Mouse (Mus musculus): ENCODE measurements around the gene Wdr31.

Wdr31 gene

GRCm38 (mm10) chr4:62470598-62471051, at the start of gene Wdr31:
Wdr31 (minus strand) TSS chr4:62470896.
- in situ Hi-C loops (cut with MboI; ENCODE audit: unreplicated experiment in 2 of 2): no loop called here

DNA sequence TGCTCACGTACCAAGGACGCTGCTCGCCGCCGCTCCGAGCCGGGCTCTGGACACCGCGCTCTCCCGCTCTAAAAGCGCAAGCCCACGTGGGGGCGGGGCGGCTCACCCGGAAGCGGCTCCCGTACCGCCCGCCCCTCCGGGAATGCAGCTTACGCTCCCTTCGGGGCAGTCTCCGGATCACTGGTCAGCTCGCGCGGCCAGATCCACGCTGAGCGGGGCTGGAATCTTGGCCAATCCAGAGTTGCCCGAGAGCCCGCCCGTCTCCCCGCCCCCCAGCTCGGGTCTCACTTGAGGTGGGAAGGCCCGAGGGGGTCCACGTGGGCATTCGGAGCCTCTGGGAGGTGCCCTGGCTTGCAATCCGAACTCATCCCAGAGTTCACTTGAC, 49.1 kb upstream of the Wdr31 start, which contains the start of gene Alad:
TSS of gene Alad (minus strand) at position 70 of the 385 bp plus-strand sequence.
- in situ Hi-C loops (cut with MboI; ENCODE audit: unreplicated experiment in 2 of 2): loop anchor here (5.0 to 25.0 kb wide), 2 partner anchors 103 to 183 kb away; no protein-coding TSS in a partner anchor

DNA sequence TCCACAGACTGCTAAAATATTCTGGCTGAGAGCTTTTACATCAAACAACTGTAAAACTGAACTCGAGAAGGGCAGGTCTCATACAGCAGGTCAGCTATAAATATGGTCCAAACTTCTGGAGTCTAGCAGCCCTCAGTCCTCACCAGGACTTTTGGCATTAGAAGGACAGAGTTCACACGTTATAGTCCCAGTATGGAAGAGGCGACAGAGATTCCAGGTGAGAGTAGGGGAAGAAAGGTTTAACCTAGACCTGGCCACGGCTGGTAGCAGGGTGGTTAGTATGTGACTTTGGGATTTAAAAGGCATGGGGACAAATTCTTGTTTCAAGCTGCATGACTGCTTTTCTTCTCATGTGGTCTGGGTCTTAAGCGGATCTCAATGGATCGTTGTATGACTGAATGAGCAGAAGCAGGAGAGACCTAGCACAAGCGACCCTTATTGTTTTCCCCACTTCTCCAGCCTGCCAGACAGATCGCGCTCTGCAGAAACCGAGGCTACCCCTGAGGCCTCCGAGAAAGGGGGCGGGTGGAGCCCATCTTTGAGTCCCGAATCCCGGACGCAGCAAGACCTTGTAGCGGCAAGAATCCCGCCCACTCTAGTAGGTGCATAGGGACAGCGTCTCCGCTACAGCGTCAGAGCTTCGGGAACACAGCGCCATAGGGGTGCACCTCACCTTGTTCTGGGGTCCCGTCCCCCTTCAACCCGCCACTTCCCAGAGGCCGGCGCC, 48.6 kb upstream of the Wdr31 start:
- in situ Hi-C loops (cut with MboI; ENCODE audit: unreplicated experiment in 2 of 2): loop anchor here (5.0 to 25.0 kb wide), 2 partner anchors 102 to 182 kb away; no protein-coding TSS in a partner anchor

- in situ Hi-C loops (cut with MboI; ENCODE audit: unreplicated experiment in 2 of 2): loop anchor here (5.0 to 25.0 kb wide), 2 partner anchors 101 to 181 kb away; no protein-coding TSS in a partner anchor
These were observed 47.9 kb upstream of the Wdr31 start for GRCm38 (mm10) chr4:62518416-62519121.

DNA sequence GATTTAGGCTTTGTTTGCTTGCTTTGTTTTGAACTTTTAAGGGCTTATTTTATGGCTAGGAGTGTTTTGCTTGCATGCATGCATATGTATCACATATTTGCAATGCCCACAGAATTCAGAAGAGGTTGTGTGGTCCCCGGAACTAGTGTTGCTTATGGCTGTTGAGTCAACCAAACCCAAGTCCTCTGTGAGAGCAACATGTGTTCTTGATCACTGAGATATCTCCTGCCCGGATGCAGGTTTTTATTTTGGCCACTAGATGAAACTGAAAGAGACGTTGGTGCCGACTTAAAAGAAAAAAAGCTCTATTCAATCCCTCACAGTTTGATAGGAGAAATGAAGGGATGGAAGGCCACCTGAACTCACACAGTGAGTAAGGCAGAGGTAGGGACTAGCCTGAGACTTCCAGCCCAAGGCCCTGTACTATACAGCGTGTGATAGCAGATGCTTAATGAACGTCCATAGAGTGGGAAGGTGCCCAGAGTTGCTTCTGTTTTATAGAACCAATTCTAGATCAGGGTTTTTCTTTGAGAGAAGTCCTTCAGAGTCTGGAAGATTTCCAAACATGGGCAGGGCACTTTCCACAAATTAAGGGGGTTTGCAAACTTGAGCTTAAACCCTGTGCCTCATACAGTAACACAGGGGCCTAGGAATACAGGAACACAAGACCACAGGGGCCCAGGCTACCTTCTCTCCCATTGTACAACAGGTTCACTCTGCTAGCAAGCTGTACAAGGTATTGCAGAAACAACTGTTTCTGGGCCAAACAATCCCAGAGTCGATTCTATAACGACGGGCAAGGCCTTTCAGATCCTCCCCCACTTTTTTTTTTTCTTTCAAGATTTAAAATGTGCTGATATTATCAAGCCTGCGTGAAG, 47.1 kb upstream of the Wdr31 start:
- in situ Hi-C loops (cut with MboI; ENCODE audit: unreplicated experiment in 2 of 2): loop anchor here (5.0 to 25.0 kb wide), 2 partner anchors 100 to 180 kb away; no protein-coding TSS in a partner anchor

DNA sequence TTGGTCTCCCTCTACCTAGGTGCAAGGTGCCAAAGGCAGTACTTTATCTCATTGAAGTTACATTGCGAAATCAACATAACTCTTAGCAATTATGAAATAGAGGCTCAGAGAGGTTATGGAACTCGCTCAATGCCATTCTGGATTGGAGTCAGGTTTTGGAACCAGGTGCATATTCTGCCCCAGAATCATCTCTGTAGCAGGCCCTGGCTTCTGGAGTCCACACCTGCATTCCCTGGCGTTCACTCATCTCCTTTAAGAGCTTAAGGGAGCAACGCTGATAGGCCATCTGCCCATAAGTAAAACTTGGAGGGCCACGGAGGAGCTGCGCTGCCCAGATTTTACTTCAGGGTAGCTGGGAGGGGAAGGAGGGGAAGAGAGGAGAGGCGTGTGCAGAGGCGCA, 46.4 kb upstream of the Wdr31 start:
- in situ Hi-C loops (cut with MboI; ENCODE audit: unreplicated experiment in 2 of 2): loop anchor here (5.0 to 25.0 kb wide), 2 partner anchors 100 to 180 kb away; no protein-coding TSS in a partner anchor

- in situ Hi-C loops (cut with MboI; ENCODE audit: unreplicated experiment in 2 of 2): loop anchor here (5.0 to 25.0 kb wide), 2 partner anchors 99 to 179 kb away; no protein-coding TSS in a partner anchor
These were observed 45.9 kb upstream of the Wdr31 start for GRCm38 (mm10) chr4:62516579-62516978.

DNA sequence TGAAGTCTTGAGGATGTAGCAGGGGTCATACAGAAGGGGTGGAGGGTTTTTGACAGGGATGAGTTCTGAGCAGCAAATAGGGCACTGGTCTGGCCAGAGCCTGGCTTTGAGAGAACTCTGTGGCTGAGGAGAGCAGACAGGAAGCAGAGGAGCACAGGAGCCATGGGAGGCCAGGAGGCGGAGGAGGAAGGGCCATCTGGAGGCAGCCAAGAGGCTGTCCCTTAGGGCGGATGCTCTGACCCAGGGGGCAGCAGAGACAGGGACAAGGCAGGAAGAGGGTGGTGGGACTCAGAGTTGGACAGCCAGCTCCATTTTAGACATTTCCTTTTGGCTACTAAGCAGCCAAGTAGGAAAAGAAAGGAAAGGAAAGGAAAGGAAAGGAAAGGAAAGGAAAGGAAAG, 45.4 kb upstream of the Wdr31 start:
- in situ Hi-C loops (cut with MboI; ENCODE audit: unreplicated experiment in 2 of 2): loop anchor here (5.0 to 25.0 kb wide), 2 partner anchors 99 to 179 kb away; no protein-coding TSS in a partner anchor

DNA sequence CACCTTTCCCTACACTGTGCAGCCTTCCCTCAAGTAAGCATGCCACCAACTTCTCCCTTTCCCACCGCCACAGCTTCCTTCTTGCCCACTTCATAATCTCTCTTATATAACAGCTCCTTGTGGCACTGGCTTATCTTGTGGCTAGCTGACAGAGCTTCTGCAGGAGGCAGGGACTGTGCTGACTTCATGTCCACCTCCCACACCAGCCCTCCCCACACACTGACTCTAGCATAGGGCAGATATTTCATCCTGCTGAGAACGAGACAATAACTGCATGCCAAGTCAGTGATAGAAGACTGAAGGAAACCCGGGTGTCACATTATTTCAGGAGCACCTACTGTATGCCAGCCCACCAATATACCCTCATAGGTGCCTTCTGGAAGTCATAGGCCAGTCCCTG, 44.8 kb upstream of the Wdr31 start:
- in situ Hi-C loops (cut with MboI; ENCODE audit: unreplicated experiment in 2 of 2): loop anchor here (5.0 to 25.0 kb wide), 2 partner anchors 98 to 178 kb away; no protein-coding TSS in a partner anchor

GRCm38 (mm10) chr4:62514995-62515394, 44.3 kb upstream of the Wdr31 start:
- in situ Hi-C loops (cut with MboI; ENCODE audit: unreplicated experiment in 2 of 2): loop anchor here (5.0 to 25.0 kb wide), 3 partner anchors 98 to 178 kb away; no protein-coding TSS in a partner anchor

- in situ Hi-C loops (cut with MboI; ENCODE audit: unreplicated experiment in 2 of 2): loop anchor here (5.0 to 25.0 kb wide), 3 partner anchors 97 to 177 kb away; no protein-coding TSS in a partner anchor
These were observed 43.4 kb upstream of the Wdr31 start for GRCm38 (mm10) chr4:62513998-62514506.

DNA sequence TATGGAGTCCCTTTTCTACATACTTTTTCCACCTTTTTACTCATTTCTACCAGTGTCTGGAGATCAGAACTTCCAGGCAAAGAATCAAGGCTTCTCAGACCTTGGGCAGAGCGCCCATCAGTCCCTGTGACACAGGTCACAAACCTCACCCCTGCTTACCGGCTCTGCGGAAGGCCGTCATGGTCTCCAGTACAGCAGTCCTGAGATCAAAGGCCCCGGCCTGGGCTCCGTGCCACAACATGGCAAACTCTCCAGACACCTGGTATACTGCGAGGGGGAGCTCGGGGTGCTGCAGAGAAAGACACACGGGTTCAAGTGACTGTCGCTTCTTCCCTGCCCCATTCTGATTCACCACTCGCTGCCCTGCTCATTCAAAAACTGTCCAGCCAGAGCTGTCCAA, 39.2 kb upstream of the Wdr31 start:
- in situ Hi-C loops (cut with MboI; ENCODE audit: unreplicated experiment in 2 of 2): loop anchor here (5.0 to 25.0 kb wide), 3 partner anchors 93 to 173 kb away; no protein-coding TSS in a partner anchor

GRCm38 (mm10) chr4:62508839-62509238, 38.1 kb upstream of the Wdr31 start:
- in situ Hi-C loops (cut with MboI; ENCODE audit: unreplicated experiment in 2 of 2): loop anchor here in 1 of 2 experiments (25.0 kb wide), 1 partner anchor 172 kb away; no protein-coding TSS in a partner anchor

DNA sequence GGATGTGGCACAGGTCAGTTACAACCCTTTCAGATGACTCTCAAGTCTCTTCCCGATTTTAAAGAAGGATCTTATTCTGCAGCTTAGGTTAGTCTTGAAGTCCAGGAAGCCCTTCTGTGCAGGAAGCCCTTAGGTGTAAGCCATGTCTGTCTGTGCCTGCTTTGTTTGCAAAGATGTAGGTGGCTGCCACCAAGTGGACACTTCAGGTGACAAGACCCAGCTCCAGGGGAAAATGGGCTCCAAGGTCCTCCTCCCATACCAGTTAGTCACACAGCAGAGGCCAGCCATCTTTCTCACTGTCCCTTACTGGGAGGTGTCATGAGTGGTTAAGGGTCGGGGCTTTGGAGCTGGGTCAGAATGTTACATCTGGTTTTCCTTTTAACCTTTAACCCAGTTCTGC, 36.1 kb upstream of the Wdr31 start:
- in situ Hi-C loops (cut with MboI; ENCODE audit: unreplicated experiment in 2 of 2): loop anchor here in 1 of 2 experiments (25.0 kb wide), 1 partner anchor 169 kb away; no protein-coding TSS in a partner anchor

DNA sequence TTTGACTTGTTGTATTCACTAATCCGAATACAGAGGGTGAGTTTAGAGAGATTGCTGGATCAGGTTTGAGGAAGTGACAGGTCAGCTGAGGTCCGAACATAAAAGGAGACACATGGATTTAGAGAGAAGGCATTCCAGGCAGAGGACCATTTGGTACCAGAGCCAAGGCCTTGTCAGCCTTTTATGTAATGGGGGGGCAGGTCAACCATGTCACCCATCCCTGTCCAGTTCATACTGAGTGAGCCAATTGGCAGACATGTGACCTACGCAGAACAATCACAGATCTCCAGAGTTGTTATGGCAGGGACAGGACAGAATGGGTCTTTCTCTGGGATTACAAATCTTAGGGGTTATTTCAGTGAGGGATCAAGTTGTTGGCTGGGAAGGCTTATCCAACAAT, 35.3 kb upstream of the Wdr31 start:
- in situ Hi-C loops (cut with MboI; ENCODE audit: unreplicated experiment in 2 of 2): loop anchor here in 1 of 2 experiments (25.0 kb wide), 1 partner anchor 169 kb away; no protein-coding TSS in a partner anchor

GRCm38 (mm10) chr4:62503374-62503970, 32.8 kb upstream of the Wdr31 start, which contains the start of gene Hdhd3:
Hdhd3 (minus strand) TSS chr4:62503467.
- in situ Hi-C loops (cut with MboI; ENCODE audit: unreplicated experiment in 2 of 2): loop anchor here in 1 of 2 experiments (25.0 kb wide), 1 partner anchor 166 kb away; no protein-coding TSS in a partner anchor

GRCm38 (mm10) chr4:62502969-62503368, 32.3 kb upstream of the Wdr31 start:
- in situ Hi-C loops (cut with MboI; ENCODE audit: unreplicated experiment in 2 of 2): loop anchor here in 1 of 2 experiments (25.0 kb wide), 1 partner anchor 166 kb away; no protein-coding TSS in a partner anchor

DNA sequence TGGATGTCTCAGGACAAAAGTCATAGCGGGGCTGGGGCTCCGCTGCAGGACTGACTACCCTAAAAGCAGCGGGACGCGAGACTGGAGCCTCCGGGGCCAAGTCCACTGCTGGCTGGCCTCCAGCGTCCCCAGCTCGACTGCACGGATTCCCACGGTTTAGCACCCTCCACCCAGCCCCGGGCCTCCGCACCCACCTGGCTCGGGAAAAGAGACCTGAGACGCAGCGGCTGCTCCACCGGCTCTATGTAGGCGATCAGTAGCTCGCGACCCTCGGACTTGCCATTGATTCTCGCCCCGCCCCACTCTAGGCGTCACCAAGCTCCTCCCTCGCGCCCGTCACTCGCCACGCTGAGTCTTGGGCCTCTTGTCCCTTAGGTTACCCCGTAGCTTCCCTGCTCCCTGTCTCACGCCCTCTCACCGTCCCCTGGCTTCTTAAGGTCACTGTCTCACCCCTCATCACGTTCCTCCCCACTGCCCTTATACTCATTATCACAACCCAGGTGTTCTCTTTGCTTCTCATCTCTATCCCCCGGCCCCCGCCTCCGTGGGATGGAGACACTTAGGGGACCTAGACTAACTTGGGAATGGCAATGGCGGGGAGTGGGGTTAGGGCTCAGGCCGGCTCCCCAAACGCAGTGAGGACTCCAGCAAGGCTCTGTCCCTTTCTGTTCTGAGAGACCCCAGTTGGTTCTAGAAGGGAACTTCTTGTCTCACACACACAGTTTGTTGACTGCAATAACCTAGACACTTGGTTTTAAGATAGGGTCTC, 31.5 kb upstream of the Wdr31 start:
- in situ Hi-C loops (cut with MboI; ENCODE audit: unreplicated experiment in 2 of 2): loop anchor here in 1 of 2 experiments (25.0 kb wide), 1 partner anchor 165 kb away; no protein-coding TSS in a partner anchor
